Mouse (Mus musculus) midbrain, embryonic 10.5 days (tissue): ENCODE results near the gene Cyb561a3. TPM values are rescaled to one million over a fixed set of nuclear protein-coding genes. Genes with fewer than 3 reads are reported as not detected.
A peak's percentile ranks its signal among the peaks of the same experiment; 100 is the strongest.
"Not testable (repeated sequence)": the region's sequence is repeated elsewhere in the genome, so short reads cannot be mapped to it uniquely, and the experiment has no call there.

Experiments used
- DNase-seq: peaks from one replicate; pipeline ENCODE4 v3.0.0-alpha.2; 2017; ENCODE audit warnings: low spot score
- H3K27ac ChIP-seq: fragments of 300-500 bp; sonication (generic); replicated peaks from 2 replicates; pipeline ENCODE4 v1.5.1; 2016; ENCODE audit warnings: mild to moderate bottlenecking
- H3K27me3 ChIP-seq: fragments of 300-500 bp; sonication (generic); 2 replicates; pipeline ENCODE4 v1.6.1; 2016; ENCODE audit warnings: low read depth, mild to moderate bottlenecking; ENCODE audit not compliant: poor library complexity, severe bottlenecking
- H3K36me3 ChIP-seq: fragments of 300-500 bp; sonication (generic); 2 replicates; pipeline ENCODE4 v1.6.1; 2016; ENCODE audit warnings: mild to moderate bottlenecking, moderate library complexity
- H3K4me1 ChIP-seq: fragments of 300-500 bp; sonication (generic); 2 replicates; pipeline ENCODE4 v1.6.1; 2016
- H3K4me3 ChIP-seq: fragments of 300-500 bp; sonication (generic); 2 replicates; pipeline ENCODE4 v1.5.1; 2016; ENCODE audit warnings: mild to moderate bottlenecking, moderate library complexity
- H3K9me3 ChIP-seq: fragments of 300-500 bp; sonication (generic); replicated peaks from 2 replicates; pipeline ENCODE4 v1.6.1; 2016; ENCODE audit warnings: mild to moderate bottlenecking
- WGBS: fragments of 180-500 bp; shearing (Covaris S2); methylation state at CpG from one replicate; pipeline ENCODE4 v1.1.7; 2016; 5-methylcytosine and 5-hydroxymethylcytosine counted together
- polyA plus RNA-seq: library from polyadenylated mRNA; unstranded; fragments of >200 nt; fragmentation: Nextera tagmentation; extraction: Ambion mirVana; gene quantifications from 2 replicates; pipeline ENCODE4 v1.2.1, GENCODE M21; 2016

Cyb561a3 gene
- polyA plus RNA-seq: 15.2 and 15.3 TPM in 2 replicates

DNA sequence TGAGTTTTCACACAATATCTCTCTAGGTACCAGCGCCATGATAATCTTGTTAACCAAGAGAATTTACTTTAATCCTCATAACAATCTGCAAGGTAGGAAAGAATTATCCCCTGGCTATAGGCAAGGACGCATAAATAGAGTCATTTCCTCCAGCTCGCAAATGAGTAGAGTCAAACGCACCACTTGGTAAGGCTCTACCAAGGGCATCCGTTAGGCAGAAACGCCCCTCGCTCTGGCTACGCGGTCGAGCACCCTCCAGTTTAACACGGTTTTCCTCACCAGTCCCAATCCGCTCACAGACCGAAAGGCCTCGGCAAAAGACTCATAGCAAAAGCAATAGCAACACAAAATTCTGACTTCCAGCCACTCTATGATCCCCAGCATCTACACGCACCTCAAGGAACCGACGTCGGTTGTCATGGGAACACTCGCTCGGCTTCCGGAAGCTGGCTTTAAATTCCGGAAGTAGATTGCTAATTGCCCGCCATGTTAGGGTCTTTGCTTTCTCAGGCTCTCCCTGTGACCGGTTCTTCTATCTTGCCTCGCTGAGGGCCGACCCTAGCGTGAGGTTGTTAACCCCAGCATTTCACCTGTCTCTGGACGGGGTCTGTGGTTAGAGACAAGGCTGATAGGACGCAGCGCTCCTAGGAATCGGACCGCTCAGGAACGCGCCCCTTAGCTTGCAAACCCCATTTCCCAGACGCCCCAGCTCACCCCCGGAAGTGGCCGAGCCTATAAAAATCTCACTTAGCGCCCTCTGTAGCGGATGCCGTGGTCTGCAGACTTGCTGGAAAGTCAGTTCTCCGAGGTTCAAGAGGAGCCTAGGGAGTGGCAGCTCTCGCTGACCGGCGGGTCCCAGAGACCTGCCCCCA, at the start of gene Cyb561a3, which contains the start of gene Tmem138:
Gene Cyb561a3, plus strand, starts transcription at position 483 of the 872 bp plus-strand sequence.
Gene Tmem138, minus strand, starts transcription at position 673 of the 872 bp plus-strand sequence.
- Histone ChIP-seq H3K36me3 (peaks cover 33% of the 10 kb centered on the region), H3K27ac (peak within 1 kb of the TSS; percentile 94), H3K4me1 (peaks cover 23% of the 10 kb centered on the region), H3K27me3 (no peaks in the 10 kb centered on the region), H3K9me3 (no peaks in the 10 kb centered on the region), H3K4me3 (peak within 1 kb of the TSS; percentile 79)
- under 1% methylated on average over 44 of the region's 44 CpGs for WGBS
- DNase-seq: peak; percentile 94

GRCm38 (mm10) chr19:10530082-10530481, 46.9 kb upstream of the Cyb561a3 start:
- Histone ChIP-seq H3K36me3 (peaks cover 81% of the 10 kb centered on the region), H3K9me3 (no peaks in the 10 kb centered on the region), H3K4me3 (no peak overlapping the region), H3K27ac (no peak overlapping the region), H3K27me3 (no peaks in the 10 kb centered on the region), H3K4me1 (peaks cover 20% of the 10 kb centered on the region)
- WGBS: 98% methylated on average over 1 of the region's 1 CpGs
- DNase-seq: no peak

DNA sequence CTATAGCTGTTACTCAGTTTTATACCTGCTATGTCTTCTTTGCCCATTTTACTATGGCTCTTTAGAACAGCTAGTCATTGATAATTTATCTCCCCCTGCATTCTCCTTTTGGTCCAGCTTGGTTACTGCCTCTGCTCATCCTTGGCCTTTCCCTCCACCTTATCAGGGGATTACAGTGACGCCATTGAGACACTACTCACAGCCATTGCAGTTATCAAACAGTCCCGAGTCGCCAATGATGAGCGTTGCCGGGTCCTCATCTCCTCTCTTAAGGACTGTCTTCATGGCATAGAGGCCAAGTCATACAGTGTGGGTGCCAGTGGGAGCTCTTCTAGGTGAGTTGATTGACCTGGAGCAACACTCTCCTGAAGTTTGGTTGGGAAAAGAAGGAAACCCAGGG, 37.5 kb upstream of the Cyb561a3 start:
- Histone ChIP-seq H3K36me3 (peaks cover 99% of the 10 kb centered on the region), H3K4me3 (no peak overlapping the region), H3K27ac (no peak overlapping the region), H3K9me3 (no peaks in the 10 kb centered on the region), H3K4me1 (no peaks in the 10 kb centered on the region), H3K27me3 (no peaks in the 10 kb centered on the region)
- 93% methylated on average over 5 of the region's 5 CpGs for WGBS
- DNase-seq: no peak

GRCm38 (mm10) chr19:10555624-10556510, 21.1 kb upstream of the Cyb561a3 start, which contains the start of gene Tmem216:
Tmem216 (minus strand) TSS chr19:10556238.
- peak; percentile 82 for DNase-seq
- Histone ChIP-seq H3K4me3 (peak within 1 kb of the TSS; percentile 77), H3K4me1 (peaks cover 22% of the 10 kb centered on the region), H3K27me3 (no peaks in the 10 kb centered on the region), H3K36me3 (peaks cover 25% of the 10 kb centered on the region), H3K27ac (peak within 1 kb of the TSS; percentile 89), H3K9me3 (no peaks in the 10 kb centered on the region)
- WGBS: 2% methylated on average over 43 of the region's 43 CpGs

GRCm38 (mm10) chr19:10557001-10557400, 20.0 kb upstream of the Cyb561a3 start:
- Histone ChIP-seq H3K36me3 (peaks cover 14% of the 10 kb centered on the region), H3K4me3 (no peak overlapping the region), H3K27me3 (no peaks in the 10 kb centered on the region), H3K9me3 (no peaks in the 10 kb centered on the region), H3K27ac (no peak overlapping the region), H3K4me1 (peaks cover 27% of the 10 kb centered on the region)
- DNase-seq: no peak
- WGBS: 65% methylated on average over 2 of the region's 2 CpGs

DNA sequence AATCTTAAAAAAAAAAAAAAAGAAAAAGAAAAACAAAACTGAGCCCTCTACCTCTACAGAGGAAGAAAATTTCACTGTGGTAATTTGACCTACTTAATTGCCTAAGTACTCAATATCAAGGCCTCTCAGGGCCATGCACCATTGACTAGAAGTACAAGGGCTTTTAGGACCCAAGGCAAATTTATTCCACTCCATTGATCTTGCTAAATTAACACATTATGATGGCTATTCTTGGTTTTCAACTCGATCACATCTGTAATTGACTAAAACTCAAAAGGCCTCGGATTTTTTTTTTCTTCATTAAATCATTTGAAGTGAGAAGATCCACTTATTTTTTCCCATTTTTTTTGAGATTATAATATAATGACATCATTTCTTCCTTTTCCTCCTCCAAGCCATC, 19.5 kb upstream of the Cyb561a3 start:
- Histone ChIP-seq H3K27ac (no peak overlapping the region), H3K27me3 (no peaks in the 10 kb centered on the region), H3K4me3 (no peak overlapping the region), H3K9me3 (no peaks in the 10 kb centered on the region), H3K4me1 (peaks cover 31% of the 10 kb centered on the region), H3K36me3 (peaks cover 10% of the 10 kb centered on the region)
- 80% methylated on average over 2 of the region's 2 CpGs for WGBS
- DNase-seq: no peak

- H3K27me3 ChIP-seq, H3K4me3 ChIP-seq, H3K36me3 ChIP-seq, H3K9me3 ChIP-seq, DNase-seq, H3K27ac ChIP-seq: not testable (repeated sequence)
- WGBS: 74% methylated on average over 4 of the region's 4 CpGs
- H3K4me1 ChIP-seq: peaks cover 31% of the 10 kb centered on the region
These were observed 19.1 kb upstream of the Cyb561a3 start for GRCm38 (mm10) chr19:10557837-10558375.

DNA sequence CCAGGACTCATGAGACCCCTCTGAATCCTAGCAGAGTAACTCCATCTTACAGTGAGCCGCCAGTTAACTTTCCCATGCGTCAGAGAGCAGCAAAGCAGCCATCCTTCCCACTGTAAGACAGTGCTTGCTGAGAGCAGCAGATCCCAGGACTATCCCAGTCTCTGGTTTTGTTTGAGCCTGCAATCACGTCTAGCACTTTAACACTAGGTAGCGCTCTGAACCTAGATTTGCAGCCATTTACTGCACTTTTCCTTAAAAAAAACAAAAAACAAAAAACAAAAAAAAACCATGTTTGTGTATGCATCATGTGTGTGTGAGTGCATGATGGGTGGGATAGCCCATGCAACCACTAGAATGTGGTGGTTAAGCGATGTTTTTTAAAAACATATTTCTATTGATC, 16.9 kb upstream of the Cyb561a3 start:
- no peak for DNase-seq
- no peak overlapping the region for H3K4me3 ChIP-seq

DNA sequence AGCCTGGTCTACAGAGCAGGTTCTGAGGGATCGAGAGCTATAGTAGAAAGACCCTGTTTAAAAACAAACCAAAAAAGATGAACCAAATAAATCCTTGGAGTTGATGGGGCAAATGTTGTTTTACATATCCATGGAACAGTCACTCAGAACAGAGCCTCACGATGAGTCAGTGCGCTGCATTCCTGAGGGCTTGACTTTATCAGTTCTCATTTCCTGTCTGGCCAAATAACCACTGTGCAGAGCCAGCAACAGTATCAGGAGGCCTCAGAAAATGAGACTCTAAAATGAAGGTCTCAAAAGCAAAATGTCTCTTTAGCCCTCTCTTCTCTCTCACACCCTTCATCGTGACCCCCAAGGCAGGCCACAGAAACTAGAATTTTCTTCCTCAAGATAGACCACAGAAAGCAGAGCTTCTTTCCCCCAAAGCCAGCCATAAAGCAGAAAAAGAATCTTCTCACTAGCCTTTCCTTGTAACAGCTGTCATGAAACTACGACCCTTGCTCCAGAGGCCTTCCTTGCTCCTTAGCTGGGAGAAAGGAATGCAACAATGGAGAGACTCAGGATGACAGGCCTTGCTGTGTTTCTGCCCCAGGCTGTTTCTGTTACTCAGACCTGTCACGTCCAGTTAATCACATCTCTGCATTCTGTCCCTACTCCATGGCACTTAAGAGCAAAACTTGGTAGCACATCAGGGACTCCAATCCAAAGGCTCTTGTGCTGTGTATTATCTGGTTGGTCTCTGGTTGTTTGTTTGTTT, 15.2 kb upstream of the Cyb561a3 start:
- Histone ChIP-seq H3K27me3 (no peaks in the 10 kb centered on the region), H3K4me3 (no peak overlapping the region), H3K36me3 (no peaks in the 10 kb centered on the region), H3K27ac (no peak overlapping the region; the same call in 1 of the 2 replicates), H3K4me1 (peaks cover 9% of the 10 kb centered on the region; the same call in 1 of the 2 replicates), H3K9me3 (no peaks in the 10 kb centered on the region)
- DNase-seq: no peak
- WGBS: 71% methylated on average over 6 of the region's 6 CpGs

More for the DNA sequence above, 16.9 kb upstream of the Cyb561a3 start:
- no peaks in the 10 kb centered on the region for H3K27me3 ChIP-seq
- no peaks in the 10 kb centered on the region for H3K36me3 ChIP-seq
- peaks cover 23% of the 10 kb centered on the region for H3K4me1 ChIP-seq
- H3K9me3 ChIP-seq: no peaks in the 10 kb centered on the region
- WGBS: 39% methylated on average over 5 of the region's 5 CpGs
- no peak overlapping the region for H3K27ac ChIP-seq

GRCm38 (mm10) chr19:10562351-10562750, 14.6 kb upstream of the Cyb561a3 start:
- WGBS: 65% methylated on average over 5 of the region's 5 CpGs
- no peaks in the 10 kb centered on the region for H3K9me3 ChIP-seq
- H3K27me3 ChIP-seq: no peaks in the 10 kb centered on the region
- H3K4me1 ChIP-seq: peaks cover 9% of the 10 kb centered on the region; the same call in 1 of the 2 replicates
- DNase-seq: no peak
- H3K27ac ChIP-seq: 0 out of 2 replicates have a peak overlapping the region, but pooled peaks have one; percentile 17
- peaks cover under 1% of the 10 kb centered on the region; the same call in 1 of the 2 replicates for H3K36me3 ChIP-seq
- no peak overlapping the region for H3K4me3 ChIP-seq

- 83% methylated on average over 6 of the region's 6 CpGs for WGBS
- peaks cover 9% of the 10 kb centered on the region; the same call in 1 of the 2 replicates for H3K4me1 ChIP-seq
- H3K36me3 ChIP-seq: peaks cover 15% of the 10 kb centered on the region
- no peak overlapping the region for H3K27ac ChIP-seq
- H3K4me3 ChIP-seq: no peak overlapping the region
- no peak for DNase-seq
- no peaks in the 10 kb centered on the region for H3K27me3 ChIP-seq
- no peaks in the 10 kb centered on the region for H3K9me3 ChIP-seq
These were observed 12.7 kb upstream of the Cyb561a3 start for GRCm38 (mm10) chr19:10564278-10564677.
